ENCODE assay signal across 17 mouse cellular contexts in genomic region chr5:138202086-138202485, GRCm38 (mm10). TPM values are rescaled to one million over a fixed set of nuclear protein-coding genes. Genes with fewer than 3 reads are reported as not detected.
"Had no signal": no experiment of that assay in that cellular context is flagged by ENCODE, and none has a peak within 500 bp of the region (broad histone marks: within the 10 kb centered on the region; RNA-seq: fewer than 3 reads in every experiment).

No protein-coding gene starts in this region.

- DNase-seq: cerebellum, adult 9-10 months; cerebellum, adult 9-11 months; cerebellum, postnatal 36 days; embryo, embryonic 11 days; forebrain, postnatal 0 days; gastrocnemius, adult 2 months; gastrocnemius, postnatal 10 days; gastrocnemius, postnatal 14 days; gastrocnemius, postnatal 25 days; gastrocnemius, postnatal 36 days; heart, adult 11 months; heart, adult 18-20 months; heart, adult 2 months had no signal

- ATAC-seq: forebrain, embryonic 13.5 days; forebrain, embryonic 14.5 days; forebrain, embryonic 15.5 days; forebrain, embryonic 16.5 days; forebrain, postnatal 0 days had no signal

RNA-seq across cellular contexts. Expression of gene Nxpe5, which starts 23.6 kb away (rescaled TPM):
- total RNA-seq: forebrain, postnatal 0 days had no signal
